Mouse (Mus musculus): ENCODE data around the gene Spa17. TPM values are rescaled to one million over a fixed set of nuclear protein-coding genes. Genes with fewer than 3 reads are reported as not detected.

The Spa17 gene
- polyA plus RNA-seq, 1 experiment: 3.5 TPM

GRCm38 (mm10) chr9:37600538-37601205, 12.8 kb downstream of the Spa17 start:
- WGBS: 100% methylated on average over 2 of the region's 2 CpGs
- Histone ChIP-seq H3K4me3 (ENCODE audit: insufficient read depth, low read depth, low read length) (no peak overlapping the region), H3K27ac (ENCODE audit: insufficient read depth, low read depth, low read length) (no peak overlapping the region), H3K36me3 (ENCODE audit: control insufficient read depth, insufficient read depth, low read length) (no peaks in the 10 kb centered on the region), H3K4me1 (ENCODE audit: control insufficient read depth, insufficient read depth, low read length) (no peaks in the 10 kb centered on the region), H3K27me3 (replicated peaks; ENCODE audit: control insufficient read depth, insufficient read depth, low read length) (no peaks in the 10 kb centered on the region)
- no peak for DNase-seq
- TF ChIP-seq CTCF (conservative IDR thresholded peaks at IDR 0.05; ENCODE audit: insufficient read depth, insufficient read length, low read depth, low read length): no peak
- no peak for TF ChIP-seq POLR2A (IDR thresholded peaks at IDR 0.05; ENCODE audit: low read depth, low read length)

GRCm38 (mm10) chr9:37598637-37599036, 14.9 kb downstream of the Spa17 start:
- DNase-seq: no peak
- no peaks in the 10 kb centered on the region for H3K27me3 ChIP-seq (replicated peaks; ENCODE audit: control insufficient read depth, insufficient read depth, low read length)
- H3K4me3 ChIP-seq (ENCODE audit: insufficient read depth, low read depth, low read length): no peak overlapping the region
- no peaks in the 10 kb centered on the region for H3K36me3 ChIP-seq (ENCODE audit: control insufficient read depth, insufficient read depth, low read length)
- TF ChIP-seq POLR2A (IDR thresholded peaks at IDR 0.05; ENCODE audit: low read depth, low read length) (no peak), CTCF (conservative IDR thresholded peaks at IDR 0.05; ENCODE audit: insufficient read depth, insufficient read length, low read depth, low read length) (no peak)
- WGBS: 79% methylated on average over 2 of the region's 2 CpGs
- no peaks in the 10 kb centered on the region for H3K4me1 ChIP-seq (ENCODE audit: control insufficient read depth, insufficient read depth, low read length)
- H3K27ac ChIP-seq (ENCODE audit: insufficient read depth, low read depth, low read length): no peak overlapping the region

- WGBS: 83% methylated on average over 1 of the region's 1 CpGs
- no peak for TF ChIP-seq CTCF (conservative IDR thresholded peaks at IDR 0.05; ENCODE audit: insufficient read depth, insufficient read length, low read depth, low read length)
- TF ChIP-seq POLR2A (IDR thresholded peaks at IDR 0.05; ENCODE audit: low read depth, low read length): no peak
- H3K4me3 ChIP-seq (ENCODE audit: insufficient read depth, low read depth, low read length): no peak overlapping the region
These were observed 18.0 kb downstream of the Spa17 start for GRCm38 (mm10) chr9:37595570-37595969.

GRCm38 (mm10) chr9:37593690-37594089, 19.8 kb downstream of the Spa17 start:
- Histone ChIP-seq H3K27ac (ENCODE audit: insufficient read depth, low read depth, low read length) (no peak overlapping the region), H3K27me3 (replicated peaks; ENCODE audit: control insufficient read depth, insufficient read depth, low read length) (no peaks in the 10 kb centered on the region), H3K36me3 (ENCODE audit: control insufficient read depth, insufficient read depth, low read length) (no peaks in the 10 kb centered on the region), H3K4me3 (ENCODE audit: insufficient read depth, low read depth, low read length) (no peak overlapping the region), H3K4me1 (ENCODE audit: control insufficient read depth, insufficient read depth, low read length) (no peaks in the 10 kb centered on the region)
- DNase-seq: no peak
- 97% methylated on average over 3 of the region's 3 CpGs for WGBS
- TF ChIP-seq CTCF (conservative IDR thresholded peaks at IDR 0.05; ENCODE audit: insufficient read depth, insufficient read length, low read depth, low read length) (no peak), POLR2A (IDR thresholded peaks at IDR 0.05; ENCODE audit: low read depth, low read length) (no peak)

More at GRCm38 (mm10) chr9:37595570-37595969, 18.0 kb downstream of the Spa17 start:
- DNase-seq: no peak
- H3K4me1 ChIP-seq (ENCODE audit: control insufficient read depth, insufficient read depth, low read length): no peaks in the 10 kb centered on the region
- no peak overlapping the region for H3K27ac ChIP-seq (ENCODE audit: insufficient read depth, low read depth, low read length)
- H3K27me3 ChIP-seq (replicated peaks; ENCODE audit: control insufficient read depth, insufficient read depth, low read length): no peaks in the 10 kb centered on the region
- H3K36me3 ChIP-seq (ENCODE audit: control insufficient read depth, insufficient read depth, low read length): no peaks in the 10 kb centered on the region

- DNase-seq: no peak
- TF ChIP-seq POLR2A (IDR thresholded peaks at IDR 0.05; ENCODE audit: low read depth, low read length) (no peak), CTCF (conservative IDR thresholded peaks at IDR 0.05; ENCODE audit: insufficient read depth, insufficient read length, low read depth, low read length) (no peak)
- no peak overlapping the region for H3K4me3 ChIP-seq (ENCODE audit: insufficient read depth, low read depth, low read length)
- no peaks in the 10 kb centered on the region for H3K27me3 ChIP-seq (replicated peaks; ENCODE audit: control insufficient read depth, insufficient read depth, low read length)
- H3K36me3 ChIP-seq (ENCODE audit: control insufficient read depth, insufficient read depth, low read length): no peaks in the 10 kb centered on the region
- WGBS: 53% methylated on average over 6 of the region's 6 CpGs
- no peak overlapping the region for H3K27ac ChIP-seq (ENCODE audit: insufficient read depth, low read depth, low read length)
- H3K4me1 ChIP-seq (ENCODE audit: control insufficient read depth, insufficient read depth, low read length): no peaks in the 10 kb centered on the region
These were observed 20.9 kb downstream of the Spa17 start for GRCm38 (mm10) chr9:37592633-37593032.

GRCm38 (mm10) chr9:37592025-37592424, 21.5 kb downstream of the Spa17 start:
- H3K4me3 ChIP-seq (ENCODE audit: insufficient read depth, low read depth, low read length): no peak overlapping the region
- no peaks in the 10 kb centered on the region for H3K36me3 ChIP-seq (ENCODE audit: control insufficient read depth, insufficient read depth, low read length)
- DNase-seq: no peak
- 80% methylated on average over 2 of the region's 2 CpGs for WGBS
- no peak for TF ChIP-seq POLR2A (IDR thresholded peaks at IDR 0.05; ENCODE audit: low read depth, low read length)
- no peak for TF ChIP-seq CTCF (conservative IDR thresholded peaks at IDR 0.05; ENCODE audit: insufficient read depth, insufficient read length, low read depth, low read length)
- no peaks in the 10 kb centered on the region for H3K4me1 ChIP-seq (ENCODE audit: control insufficient read depth, insufficient read depth, low read length)
- no peaks in the 10 kb centered on the region for H3K27me3 ChIP-seq (replicated peaks; ENCODE audit: control insufficient read depth, insufficient read depth, low read length)
- no peak overlapping the region for H3K27ac ChIP-seq (ENCODE audit: insufficient read depth, low read depth, low read length)

GRCm38 (mm10) chr9:37590381-37590780, 23.1 kb downstream of the Spa17 start:
- TF ChIP-seq CTCF (conservative IDR thresholded peaks at IDR 0.05; ENCODE audit: insufficient read depth, insufficient read length, low read depth, low read length) (no peak), POLR2A (IDR thresholded peaks at IDR 0.05; ENCODE audit: low read depth, low read length) (no peak)
- H3K4me3 ChIP-seq (ENCODE audit: insufficient read depth, low read depth, low read length): no peak overlapping the region
- WGBS: 89% methylated on average over 4 of the region's 4 CpGs
- H3K36me3 ChIP-seq (ENCODE audit: control insufficient read depth, insufficient read depth, low read length): no peaks in the 10 kb centered on the region
- DNase-seq: no peak
- H3K27ac ChIP-seq (ENCODE audit: insufficient read depth, low read depth, low read length): no peak overlapping the region
- H3K27me3 ChIP-seq (replicated peaks; ENCODE audit: control insufficient read depth, insufficient read depth, low read length): no peaks in the 10 kb centered on the region
- H3K4me1 ChIP-seq (ENCODE audit: control insufficient read depth, insufficient read depth, low read length): no peaks in the 10 kb centered on the region
